Mouse (Mus musculus) olfactory bulb, adult 2 months (tissue): ENCODE data around the gene Ttll8.

Source experiments
- CTCF ChIP-seq: fragments of 200-500 bp; IDR thresholded peaks from 2 replicates; pipeline ENCODE4 v1.5.1; 2012; ENCODE audit warnings: low read depth, mild to moderate bottlenecking, low read length, moderate library complexity; ENCODE audit not compliant: insufficient read depth
- POLR2A ChIP-seq: fragments of 200-500 bp; IDR thresholded peaks from 2 replicates; pipeline ENCODE4 v1.6.1; 2012; ENCODE audit warnings: mild to moderate bottlenecking, low read depth, low read length, moderate library complexity; ENCODE audit not compliant: insufficient read depth

GRCm38 (mm10) chr15:88863695-88864231, 90.5 kb downstream of the Ttll8 start:
- TF ChIP-seq POLR2A (peak; percentile 51; the same call in 1 of the 2 replicates), CTCF (no peak)
